Mouse (Mus musculus): ENCODE data around the gene Usp25. TPM values are rescaled to one million over a fixed set of nuclear protein-coding genes. Genes with fewer than 3 reads are reported as not detected.

Gene Usp25
- polyA plus RNA-seq, 1 experiment from 2014 or later: 10.9 TPM

GRCm38 (mm10) chr16:77140651-77141050 is 127.1 kb downstream of the Usp25 start:
- Histone ChIP-seq H3K4me1 (ENCODE audit: control insufficient read depth, insufficient read depth, low read length) (no peaks in the 10 kb centered on the region), H3K27ac (ENCODE audit: low read depth, low read length) (no peak overlapping the region), H3K9me3 (replicated peaks; ENCODE audit: control insufficient read depth, low read length) (no peaks in the 10 kb centered on the region), H3K4me2 (ENCODE audit: low read length) (no peak overlapping the region), H3K27me3 (replicated peaks; ENCODE audit: control insufficient read depth, insufficient read depth, low read length) (no peaks in the 10 kb centered on the region), H3K9ac (ENCODE audit: low read length) (no peak overlapping the region), H3K4me3 (ENCODE audit: low read depth, low read length) (no peak overlapping the region), H3K36me3 (ENCODE audit: control insufficient read depth, insufficient read depth, low read length) (no peaks in the 10 kb centered on the region)
- WGBS: 94% methylated on average over 7 of the region's 7 CpGs
- ATAC-seq: no peak
- DNase-seq (ENCODE audit: low spot score): no peak

- Histone ChIP-seq H3K27me3 (replicated peaks; ENCODE audit: control insufficient read depth, insufficient read depth, low read length) (no peaks in the 10 kb centered on the region), H3K4me3 (ENCODE audit: low read depth, low read length) (no peak overlapping the region), H3K9me3 (replicated peaks; ENCODE audit: control insufficient read depth, low read length) (no peaks in the 10 kb centered on the region), H3K4me2 (ENCODE audit: low read length) (no peak overlapping the region), H3K9ac (ENCODE audit: low read length) (no peak overlapping the region), H3K27ac (ENCODE audit: low read depth, low read length) (no peak overlapping the region), H3K36me3 (ENCODE audit: control insufficient read depth, insufficient read depth, low read length) (no peaks in the 10 kb centered on the region), H3K4me1 (ENCODE audit: control insufficient read depth, insufficient read depth, low read length) (no peaks in the 10 kb centered on the region)
- DNase-seq (ENCODE audit: low spot score) (no peak), ATAC-seq (no peak)
- 99% methylated on average over 5 of the region's 5 CpGs for WGBS
These were observed 133.3 kb downstream of the Usp25 start for GRCm38 (mm10) chr16:77146801-77147200.

GRCm38 (mm10) chr16:77150338-77150737 is 136.8 kb downstream of the Usp25 start:
- no peak for ATAC-seq
- WGBS: 65% methylated on average over 8 of the region's 8 CpGs
- Histone ChIP-seq H3K9ac (ENCODE audit: low read length) (no peak overlapping the region), H3K4me2 (ENCODE audit: low read length) (no peak overlapping the region), H3K36me3 (ENCODE audit: control insufficient read depth, insufficient read depth, low read length) (no peaks in the 10 kb centered on the region), H3K27ac (ENCODE audit: low read depth, low read length) (no peak overlapping the region), H3K4me1 (ENCODE audit: control insufficient read depth, insufficient read depth, low read length) (no peaks in the 10 kb centered on the region), H3K9me3 (replicated peaks; ENCODE audit: control insufficient read depth, low read length) (no peaks in the 10 kb centered on the region), H3K4me3 (ENCODE audit: low read depth, low read length) (no peak overlapping the region), H3K27me3 (replicated peaks; ENCODE audit: control insufficient read depth, insufficient read depth, low read length) (no peaks in the 10 kb centered on the region)
- no peak for DNase-seq (ENCODE audit: low spot score)

GRCm38 (mm10) chr16:77150884-77151283 is 137.4 kb downstream of the Usp25 start:
- Histone ChIP-seq H3K36me3 (ENCODE audit: control insufficient read depth, insufficient read depth, low read length) (no peaks in the 10 kb centered on the region), H3K9me3 (replicated peaks; ENCODE audit: control insufficient read depth, low read length) (no peaks in the 10 kb centered on the region), H3K9ac (ENCODE audit: low read length) (no peak overlapping the region), H3K4me1 (ENCODE audit: control insufficient read depth, insufficient read depth, low read length) (no peaks in the 10 kb centered on the region), H3K27me3 (replicated peaks; ENCODE audit: control insufficient read depth, insufficient read depth, low read length) (no peaks in the 10 kb centered on the region), H3K4me2 (ENCODE audit: low read length) (no peak overlapping the region), H3K4me3 (ENCODE audit: low read depth, low read length) (no peak overlapping the region), H3K27ac (ENCODE audit: low read depth, low read length) (no peak overlapping the region)
- DNase-seq (ENCODE audit: low spot score) (no peak), ATAC-seq (no peak)
- 90% methylated on average over 4 of the region's 4 CpGs for WGBS

- H3K4me3 ChIP-seq (ENCODE audit: low read depth, low read length): no peak overlapping the region
- no peak overlapping the region for H3K4me2 ChIP-seq (ENCODE audit: low read length)
- WGBS: 91% methylated on average over 1 of the region's 1 CpGs
- no peak overlapping the region for H3K9ac ChIP-seq (ENCODE audit: low read length)
- H3K9me3 ChIP-seq (replicated peaks; ENCODE audit: control insufficient read depth, low read length): no peaks in the 10 kb centered on the region
- no peaks in the 10 kb centered on the region for H3K36me3 ChIP-seq (ENCODE audit: control insufficient read depth, insufficient read depth, low read length)
- H3K27me3 ChIP-seq (replicated peaks; ENCODE audit: control insufficient read depth, insufficient read depth, low read length): no peaks in the 10 kb centered on the region
- no peak for ATAC-seq
- H3K4me1 ChIP-seq (ENCODE audit: control insufficient read depth, insufficient read depth, low read length): no peaks in the 10 kb centered on the region
- H3K27ac ChIP-seq (ENCODE audit: low read depth, low read length): no peak overlapping the region
- no peak for DNase-seq (ENCODE audit: low spot score)
These were observed 138.8 kb downstream of the Usp25 start for GRCm38 (mm10) chr16:77152288-77152687.

- DNase-seq (ENCODE audit: low spot score): no peak
- Histone ChIP-seq H3K4me2 (ENCODE audit: low read length) (no peak overlapping the region), H3K27ac (ENCODE audit: low read depth, low read length) (no peak overlapping the region), H3K36me3 (ENCODE audit: control insufficient read depth, insufficient read depth, low read length) (no peaks in the 10 kb centered on the region), H3K4me1 (ENCODE audit: control insufficient read depth, insufficient read depth, low read length) (no peaks in the 10 kb centered on the region), H3K9me3 (replicated peaks; ENCODE audit: control insufficient read depth, low read length) (no peaks in the 10 kb centered on the region), H3K9ac (ENCODE audit: low read length) (no peak overlapping the region), H3K4me3 (ENCODE audit: low read depth, low read length) (no peak overlapping the region), H3K27me3 (replicated peaks; ENCODE audit: control insufficient read depth, insufficient read depth, low read length) (no peaks in the 10 kb centered on the region)
- whole genome bisulfite sequencing: 56% methylated on average over 1 of the region's 1 CpGs
- no peak for ATAC-seq
These were observed 139.8 kb downstream of the Usp25 start for GRCm38 (mm10) chr16:77153216-77153715.

- H3K9me3 ChIP-seq (replicated peaks; ENCODE audit: control insufficient read depth, low read length): no peaks in the 10 kb centered on the region
- H3K36me3 ChIP-seq (ENCODE audit: control insufficient read depth, insufficient read depth, low read length): no peaks in the 10 kb centered on the region
- DNase-seq (ENCODE audit: low spot score) (peak; percentile 8), ATAC-seq (no peak)
- no peaks in the 10 kb centered on the region for H3K4me1 ChIP-seq (ENCODE audit: control insufficient read depth, insufficient read depth, low read length)
- no peaks in the 10 kb centered on the region for H3K27me3 ChIP-seq (replicated peaks; ENCODE audit: control insufficient read depth, insufficient read depth, low read length)
- WGBS: 73% methylated on average over 2 of the region's 2 CpGs
- no peak overlapping the region for H3K9ac ChIP-seq (ENCODE audit: low read length)
- no peak overlapping the region for H3K4me2 ChIP-seq (ENCODE audit: low read length)
- no peak overlapping the region for H3K4me3 ChIP-seq (ENCODE audit: low read depth, low read length)
- H3K27ac ChIP-seq (ENCODE audit: low read depth, low read length): no peak overlapping the region
These were observed 140.3 kb downstream of the Usp25 start for GRCm38 (mm10) chr16:77153815-77154214.

- no peaks in the 10 kb centered on the region for H3K4me1 ChIP-seq (ENCODE audit: control insufficient read depth, insufficient read depth, low read length)
- H3K36me3 ChIP-seq (ENCODE audit: control insufficient read depth, insufficient read depth, low read length): no peaks in the 10 kb centered on the region
- H3K4me2 ChIP-seq (ENCODE audit: low read length): no peak overlapping the region
- H3K9me3 ChIP-seq (replicated peaks; ENCODE audit: control insufficient read depth, low read length): no peaks in the 10 kb centered on the region
- no peaks in the 10 kb centered on the region for H3K27me3 ChIP-seq (replicated peaks; ENCODE audit: control insufficient read depth, insufficient read depth, low read length)
- H3K4me3 ChIP-seq (ENCODE audit: low read depth, low read length): no peak overlapping the region
- no peak for ATAC-seq
- H3K9ac ChIP-seq (ENCODE audit: low read length): no peak overlapping the region
- WGBS: 93% methylated on average over 1 of the region's 1 CpGs
- no peak for DNase-seq (ENCODE audit: low spot score)
- no peak overlapping the region for H3K27ac ChIP-seq (ENCODE audit: low read depth, low read length)
These were observed 141.3 kb downstream of the Usp25 start for GRCm38 (mm10) chr16:77154831-77155230.

Measured in forebrain, embryonic 14.5 days (tissue).